Mouse (Mus musculus): ENCODE measurements at regions not wholly inside any gene's neighbourhood (a gene's known extent, or its start where the extent isn't known, plus 50 kb on each side); places are given as distances from the start of the nearest gene placed in this dataset.

- TF ChIP-seq CTCF (IDR thresholded peaks at IDR 0.05; ENCODE audit: low read depth) (no peak), EP300 (IDR thresholded peaks at IDR 0.05; ENCODE audit: low read depth) (no peak)
Measured at GRCm38 (mm10) chr8:8871938-8872337, 181.6 kb upstream of the Arglu1 start.
